Mouse (Mus musculus): ENCODE data around the gene Manba.

- TF ChIP-seq CTCF (IDR thresholded peaks at IDR 0.05; ENCODE audit: low read depth) = no peak
- no peak for TF ChIP-seq EP300 (IDR thresholded peaks at IDR 0.05; ENCODE audit: low read depth)
Observed at GRCm38 (mm10) chr3:135458981-135459380, 26.4 kb upstream of the Manba start.

All from heart, postnatal 0 days (tissue).